Mouse (Mus musculus) bone marrow macrophage, adult 2 months (primary cell): ENCODE data around the gene Plac9a.
"Not testable (repeated sequence)": the region's sequence is repeated elsewhere in the genome, so short reads cannot be mapped to it uniquely, and the experiment has no call there.

Experiments
- CTCF ChIP-seq: IDR thresholded peaks from 2 replicates; pipeline ENCODE4 v1.5.1; 2012; ENCODE audit warnings: low read depth, mild to moderate bottlenecking, low read length, moderate library complexity
- POLR2A ChIP-seq: IDR thresholded peaks from 2 replicates; pipeline ENCODE4 v1.6.1; 2012; ENCODE audit warnings: mild to moderate bottlenecking, low read depth, low read length, borderline replicate concordance

- not testable (repeated sequence) for TF ChIP-seq CTCF, POLR2A
These were observed 24.6 kb upstream of the Plac9a start, which contains the start of gene Tmem254a for GRCm38 (mm10) chr14:25927562-25927881.
